Comparison of ENCODE assay signal across 8 mouse cellular contexts in genomic region chr17:48545223-48545943, GRCm38 (mm10).
DNase-seq lines count a peak whose midpoint lies in the region.

No protein-coding gene starts in this region.

- peak; percentile 4 for DNase-seq in adrenal gland, adult 8-10 months
- DNase-seq in adrenal gland, postnatal 25 days = no peak
- peak; percentile 38 to 51 for DNase-seq in frontal cortex, adult 2 months (ENCODE audit: extremely low spot score in 1 of 2, low spot score in 1 of 2)
- DNase-seq in kidney, postnatal 25 days = peak; percentile 65 to 86
- peak; percentile 34 for DNase-seq in mesoderm, embryonic 11.5 days (ENCODE audit: low read depth, low spot score)
- DNase-seq in cerebellum, adult 8-10 months = no peak
- no peak for DNase-seq in yolk sac, embryonic 10.5 days (ENCODE audit: low spot score)
- no peak for DNase-seq in thymus, postnatal 25 days

Comparison
In these comparisons a context has a peak if more than half of its experiments do, and no peak if none do; other contexts are left out.
1. DNase-seq: peak in adrenal gland, adult 8-10 months (single experiment), frontal cortex, adult 2 months (2 of 2), kidney, postnatal 25 days (2 of 2) and mesoderm, embryonic 11.5 days (single experiment); none in adrenal gland, postnatal 25 days (single experiment), cerebellum, adult 8-10 months (single experiment), yolk sac, embryonic 10.5 days (single experiment) and thymus, postnatal 25 days (single experiment).